Mouse (Mus musculus) midbrain, embryonic 11.5 days (tissue): Measurements from ENCODE around the gene S1pr5. TPM values are rescaled to one million over a fixed set of nuclear protein-coding genes. Genes with fewer than 3 reads are reported as not detected.

Source experiments
- ATAC-seq: fragments of 200-750 bp; cut with Nextera tagmentation; 2 replicates; pipeline ENCODE4 v1.8.0; 2017; ENCODE audit warnings: moderate TSS enrichment, moderate library complexity; ENCODE audit not compliant: low FRiP score
- DNase-seq: peaks from one replicate; pipeline ENCODE4 v3.0.0; 2015; ENCODE audit warnings: low spot score; ENCODE audit errors: missing footprints
- H3K27ac ChIP-seq: fragments of 300-500 bp; sonication (generic); 2 replicates; pipeline ENCODE4 v1.5.1; 2014; ENCODE audit warnings: low read depth, low read length
- H3K27me3 ChIP-seq: fragments of 300-500 bp; sonication (generic); 2 replicates; pipeline ENCODE4 v1.6.1; 2014; ENCODE audit warnings: mild to moderate bottlenecking, low read length, moderate library complexity, mixed read lengths; ENCODE audit not compliant: control insufficient read depth, insufficient read depth
- H3K36me3 ChIP-seq: fragments of 300-500 bp; sonication (generic); 2 replicates; pipeline ENCODE4 v1.6.1; 2014; ENCODE audit warnings: mild to moderate bottlenecking, low read length, moderate library complexity, mixed read lengths; ENCODE audit not compliant: control insufficient read depth, insufficient read depth
- H3K4me1 ChIP-seq: fragments of 300-500 bp; sonication (generic); 2 replicates; pipeline ENCODE4 v1.6.1; 2014; ENCODE audit warnings: low read length; ENCODE audit not compliant: control insufficient read depth, insufficient read depth
- H3K4me2 ChIP-seq: fragments of 300-500 bp; sonication (generic); 2 replicates; pipeline ENCODE4 v1.6.1; 2014; ENCODE audit warnings: mild to moderate bottlenecking, moderate library complexity
- H3K4me3 ChIP-seq: fragments of 300-500 bp; sonication (generic); 2 replicates; pipeline ENCODE4 v1.5.1; 2014; ENCODE audit warnings: low read depth, low read length
- H3K9ac ChIP-seq: fragments of 300-500 bp; sonication (generic); 2 replicates; pipeline ENCODE4 v1.6.1; 2014; ENCODE audit warnings: low read length
- H3K9me3 ChIP-seq: fragments of 300-500 bp; sonication (generic); 2 replicates; pipeline ENCODE4 v1.6.1; 2016; ENCODE audit warnings: low read length; ENCODE audit not compliant: control insufficient read depth
- WGBS: fragments of 180-500 bp; shearing (Covaris S2); extraction: QIAGEN DNeasy Blood & Tissue Kit; methylation state at CpG from one replicate; pipeline ENCODE4 v1.1.7; 2014; 5-methylcytosine and 5-hydroxymethylcytosine counted together
- polyA plus RNA-seq: library from polyadenylated mRNA; unstranded; fragments of >200 nt; fragmentation: Nextera tagmentation; extraction: Ambion mirVana; gene quantifications from 2 replicates; pipeline ENCODE4 v1.2.1, GENCODE M21; 2014

Gene S1pr5
- polyA plus RNA-seq, 1 experiment from 2014 or later, result 0.19 TPM

DNA sequence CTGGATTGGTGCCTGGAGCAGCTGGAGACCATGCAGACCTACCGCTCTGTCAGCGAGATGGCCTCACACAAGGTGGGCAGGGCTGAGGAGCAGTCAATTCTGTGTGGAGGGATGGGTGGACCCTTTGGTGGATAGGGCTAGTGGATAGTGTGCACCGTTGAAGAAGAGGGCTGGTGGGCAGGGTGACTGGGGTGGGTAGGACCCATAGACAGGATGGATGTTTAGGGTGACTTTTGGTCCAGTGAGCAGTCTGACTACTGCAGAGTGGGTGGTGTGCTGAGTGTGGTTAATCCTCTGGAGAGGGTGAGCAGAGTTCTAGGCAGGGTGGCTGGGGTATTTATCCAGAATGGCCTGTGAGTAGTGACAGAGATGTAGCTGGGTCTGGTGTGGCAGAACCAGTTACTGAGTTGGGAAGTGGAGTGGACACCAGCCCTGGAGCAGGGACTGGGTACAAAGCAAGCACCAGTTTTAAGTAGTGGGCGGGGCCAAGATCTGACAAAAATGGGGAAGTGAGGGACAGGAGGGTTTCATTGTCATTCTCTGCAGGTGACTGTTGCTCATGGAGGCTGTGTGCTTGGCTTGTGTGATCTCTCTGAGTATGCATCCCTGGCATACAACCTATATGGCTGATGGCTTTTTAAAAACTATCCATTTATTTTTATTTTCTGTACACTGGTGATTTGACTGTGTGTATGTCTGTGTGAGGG is 53.3 kb downstream of the S1pr5 start:
- H3K4me3 ChIP-seq, result no peak overlapping the region
- H3K36me3 ChIP-seq, result no peaks in the 10 kb centered on the region
- DNase-seq (peak; percentile 68), ATAC-seq (no peak)
- no peak overlapping the region for H3K27ac ChIP-seq
- WGBS, result 79% methylated on average over 4 of the region's 4 CpGs
- peaks cover 23% of the 10 kb centered on the region for H3K4me1 ChIP-seq
- H3K4me2 ChIP-seq, result no peak overlapping the region
- H3K9ac ChIP-seq, result no peak overlapping the region
- no peaks in the 10 kb centered on the region for H3K9me3 ChIP-seq
- no peaks in the 10 kb centered on the region for H3K27me3 ChIP-seq

DNA sequence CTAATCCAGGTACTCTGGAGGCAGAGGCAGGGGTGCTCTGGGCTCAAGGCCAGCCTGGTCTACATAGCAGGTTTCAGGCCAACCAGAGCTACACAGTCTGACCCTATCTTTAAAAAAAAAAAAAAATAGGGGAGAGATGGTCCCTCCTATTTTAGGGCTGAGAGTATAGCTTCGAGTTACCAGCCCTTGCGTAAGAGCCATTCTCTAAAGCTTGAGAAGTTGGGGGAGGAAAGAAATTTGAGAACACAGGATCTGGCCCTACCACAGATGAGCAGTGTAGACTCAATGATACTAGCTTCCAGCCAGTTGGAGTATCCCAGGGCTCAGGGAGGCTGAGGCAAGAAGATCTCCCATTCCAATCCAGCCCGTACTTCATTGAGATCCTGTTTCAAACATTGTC is 54.5 kb downstream of the S1pr5 start:
- ATAC-seq, result no peak
- H3K27ac ChIP-seq, result no peak overlapping the region
- WGBS, result 83% methylated on average over 3 of the region's 3 CpGs
- H3K4me3 ChIP-seq, result no peak overlapping the region
- H3K4me1 ChIP-seq, result peaks cover 23% of the 10 kb centered on the region
- no peak for DNase-seq
- H3K9me3 ChIP-seq, result no peaks in the 10 kb centered on the region
- H3K36me3 ChIP-seq, result no peaks in the 10 kb centered on the region
- H3K4me2 ChIP-seq, result no peak overlapping the region
- H3K27me3 ChIP-seq, result no peaks in the 10 kb centered on the region
- no peak overlapping the region for H3K9ac ChIP-seq

Other genes with a start within 250 kb of the S1pr5 start
- 120 and 121 TPM in 2 replicates for gene Mrpl4, start 245.7 kb downstream of the S1pr5 start, polyA plus RNA-seq
- 3.9 and 4.0 TPM in 2 replicates for gene Icam1, start 232.5 kb downstream of the S1pr5 start, polyA plus RNA-seq
- 5.4 and 9.2 TPM in 2 replicates for gene Icam4, start 219.1 kb downstream of the S1pr5 start, polyA plus RNA-seq
- gene Icam5, start 216.4 kb downstream of the S1pr5 start, polyA plus RNA-seq, result not detected in 2 replicates
- 0.86 and 2.1 TPM in 2 replicates for gene Zglp1, start 181.3 kb downstream of the S1pr5 start, polyA plus RNA-seq
- gene Gm49373, start 175.3 kb downstream of the S1pr5 start, polyA plus RNA-seq, result 0.75 and 1.3 TPM in 2 replicates
- gene Fdx1l, start 174.8 kb downstream of the S1pr5 start, polyA plus RNA-seq, result 46.3 and 50.4 TPM in 2 replicates
- gene Gm38431, start 156.4 kb downstream of the S1pr5 start, polyA plus RNA-seq, result 2.0 and 2.1 TPM in 2 replicates
- 66.0 and 76.1 TPM in 2 replicates for gene Raver1, start 156.4 kb downstream of the S1pr5 start, polyA plus RNA-seq
- 6.1 and 7.1 TPM in 2 replicates for gene Tyk2, start 117.2 kb downstream of the S1pr5 start, polyA plus RNA-seq
- gene Cdc37, start 98.5 kb downstream of the S1pr5 start, polyA plus RNA-seq, result 297 and 318 TPM in 2 replicates
- gene Pde4a, start 82.7 kb downstream of the S1pr5 start, polyA plus RNA-seq, result 5.0 and 6.5 TPM in 2 replicates
- gene Keap1, start 9.1 kb downstream of the S1pr5 start, polyA plus RNA-seq, result 20.0 and 26.3 TPM in 2 replicates
- 37.2 and 45.8 TPM in 2 replicates for gene Atg4d, start 16.9 kb upstream of the S1pr5 start, polyA plus RNA-seq
- gene Kri1, start 39.5 kb upstream of the S1pr5 start, polyA plus RNA-seq, result 13.2 and 16.3 TPM in 2 replicates
- 70.6 and 71.9 TPM in 2 replicates for gene Cdkn2d, start 43.0 kb upstream of the S1pr5 start, polyA plus RNA-seq
- gene Ap1m2, start 63.9 kb upstream of the S1pr5 start, polyA plus RNA-seq, result 0.36 and 0.68 TPM in 2 replicates
- 53.9 and 58.6 TPM in 2 replicates for gene Slc44a2, start 72.3 kb upstream of the S1pr5 start, polyA plus RNA-seq
- 263 and 266 TPM in 2 replicates for gene Ilf3, start 119.4 kb upstream of the S1pr5 start, polyA plus RNA-seq
- 46.2 and 46.8 TPM in 2 replicates for gene Qtrt1, start 163.4 kb upstream of the S1pr5 start, polyA plus RNA-seq
- gene Dnm2, start 176.5 kb upstream of the S1pr5 start, polyA plus RNA-seq, result 55.0 and 60.6 TPM in 2 replicates